Mouse (Mus musculus) stomach, adult 2 months (tissue): ENCODE results near the gene Rftn1. TPM values are rescaled to one million over a fixed set of nuclear protein-coding genes. Genes with fewer than 3 reads are reported as not detected.

Experiments used
- polyA plus RNA-seq: library from polyadenylated mRNA; depleted of rRNA; stranded (reverse); fragments of >200 nt; gene quantifications from 2 replicates; pipeline ENCODE4 v1.2.3, GENCODE M21; 2012; rRNA removed

The Rftn1 gene
- polyA plus RNA-seq: 10.2 and 14.4 TPM in 2 replicates

DNA sequence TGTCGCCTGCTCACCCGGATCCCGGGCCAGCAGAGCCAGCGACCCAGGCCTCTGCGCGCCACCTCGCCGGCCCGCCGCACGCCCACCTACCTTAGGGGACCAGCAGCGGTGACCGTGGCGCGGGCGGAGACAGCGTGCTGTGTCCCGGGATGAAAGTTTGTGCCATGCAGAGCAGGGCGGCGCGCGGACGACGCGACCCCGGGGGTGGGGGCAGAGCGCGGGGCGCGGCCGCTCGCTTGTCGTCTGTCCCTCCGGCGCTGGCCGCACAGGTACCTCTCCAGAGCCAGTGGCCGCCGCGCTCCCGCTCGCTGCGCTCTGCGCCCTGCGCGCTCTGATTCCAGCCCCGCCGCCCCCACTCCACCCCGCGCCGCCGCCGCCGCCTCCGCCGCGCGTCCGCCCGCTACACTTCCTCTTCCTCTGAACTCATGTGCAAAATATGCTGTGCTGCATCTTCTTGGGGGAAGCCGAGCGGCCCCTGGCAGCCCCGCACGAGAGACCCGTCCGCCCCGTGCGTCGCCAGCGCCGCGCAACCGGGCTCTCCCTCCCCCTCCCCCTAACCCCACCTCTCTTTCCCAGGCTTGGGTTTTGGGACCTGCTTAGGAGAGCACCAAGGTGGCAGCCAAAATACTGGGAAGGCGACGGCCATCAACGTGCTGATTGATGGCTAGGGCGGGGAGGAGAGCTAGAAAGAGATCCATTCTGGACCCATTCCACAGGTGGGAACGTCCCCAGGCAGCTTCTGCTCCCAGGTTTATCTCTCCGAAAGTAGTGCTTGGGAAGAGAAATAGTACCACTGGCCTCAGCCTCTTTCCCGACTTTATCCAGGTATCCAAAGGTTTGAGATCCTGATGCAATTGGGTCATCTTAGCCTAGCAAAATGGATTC lies at the start of gene Rftn1:
TSS of gene Rftn1 (minus strand) at position 544 of the 885 bp plus-strand sequence.

Other genes starting within 250 kb of the Rftn1 start
- not detected in 2 replicates for gene Dazl, start 103.0 kb upstream of the Rftn1 start, polyA plus RNA-seq